Mouse (Mus musculus): ENCODE data around the gene Ankrd13d.
A peak's percentile ranks its signal among the peaks of the same experiment; 100 is the strongest.

Ankrd13d gene

DNA sequence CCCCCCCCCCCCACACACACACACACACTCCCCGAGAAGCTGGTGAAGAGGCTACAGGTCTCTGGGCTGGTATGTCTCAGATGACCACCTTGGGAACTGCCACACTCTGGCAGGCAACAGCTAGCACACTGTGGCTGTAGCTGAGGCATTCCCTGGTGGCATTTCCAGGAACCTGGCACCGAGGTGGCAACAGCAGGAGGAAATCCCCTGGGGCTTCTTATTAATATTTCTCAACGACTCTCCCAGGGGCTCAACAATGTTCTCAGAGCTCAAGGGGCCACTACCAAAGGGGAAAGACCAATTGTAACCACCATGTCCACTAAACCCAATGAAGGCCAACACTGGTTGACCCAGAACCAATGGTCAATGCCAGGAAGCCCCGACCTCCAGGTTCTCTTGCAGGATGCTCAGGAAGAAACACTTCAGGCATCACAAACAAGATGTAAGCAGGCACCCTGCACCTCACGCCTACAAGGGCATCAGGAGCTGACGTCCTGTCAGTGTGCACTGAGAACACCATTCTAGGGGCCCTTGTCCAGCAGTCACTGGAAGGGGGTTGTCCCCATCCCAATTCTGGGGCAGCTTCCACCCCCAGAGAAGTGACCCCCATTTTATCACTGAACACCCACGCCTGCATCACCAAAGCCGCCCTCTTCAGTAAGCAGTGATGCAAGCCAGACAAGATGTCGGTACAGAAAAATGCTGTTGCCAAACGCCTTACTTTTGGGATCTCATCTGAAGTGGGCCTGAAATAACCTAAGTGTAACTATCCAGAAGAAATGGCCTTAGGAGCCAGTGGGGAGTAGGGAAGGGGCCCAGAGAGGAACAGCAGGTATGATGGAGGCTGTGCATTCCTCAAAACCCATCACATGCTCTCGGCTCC lies 18.2 kb upstream of the Ankrd13d start:
- no peak for DNase-seq

DNA sequence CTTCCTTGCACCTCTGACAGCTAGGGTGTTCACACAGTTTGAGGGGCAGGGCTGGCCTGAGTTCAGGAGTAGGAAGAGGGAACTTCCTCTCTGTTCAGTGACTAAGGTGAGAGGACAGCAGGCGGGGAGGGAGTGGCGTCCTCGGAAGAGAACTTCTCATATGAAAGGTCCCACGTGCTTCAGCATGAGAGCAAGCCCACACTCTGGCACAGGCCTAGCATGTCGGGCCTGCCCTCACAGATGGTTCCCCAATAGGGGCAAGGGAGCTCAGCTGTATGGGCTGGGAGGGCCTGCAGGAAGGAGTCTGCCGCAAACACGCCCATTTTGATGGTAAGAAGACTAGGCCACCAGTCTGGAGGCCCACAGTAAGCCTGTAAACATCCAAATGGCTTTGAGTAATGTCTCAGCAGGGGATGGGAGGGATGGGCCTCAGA lies 17.4 kb upstream of the Ankrd13d start:
- DNase-seq = no peak

DNA sequence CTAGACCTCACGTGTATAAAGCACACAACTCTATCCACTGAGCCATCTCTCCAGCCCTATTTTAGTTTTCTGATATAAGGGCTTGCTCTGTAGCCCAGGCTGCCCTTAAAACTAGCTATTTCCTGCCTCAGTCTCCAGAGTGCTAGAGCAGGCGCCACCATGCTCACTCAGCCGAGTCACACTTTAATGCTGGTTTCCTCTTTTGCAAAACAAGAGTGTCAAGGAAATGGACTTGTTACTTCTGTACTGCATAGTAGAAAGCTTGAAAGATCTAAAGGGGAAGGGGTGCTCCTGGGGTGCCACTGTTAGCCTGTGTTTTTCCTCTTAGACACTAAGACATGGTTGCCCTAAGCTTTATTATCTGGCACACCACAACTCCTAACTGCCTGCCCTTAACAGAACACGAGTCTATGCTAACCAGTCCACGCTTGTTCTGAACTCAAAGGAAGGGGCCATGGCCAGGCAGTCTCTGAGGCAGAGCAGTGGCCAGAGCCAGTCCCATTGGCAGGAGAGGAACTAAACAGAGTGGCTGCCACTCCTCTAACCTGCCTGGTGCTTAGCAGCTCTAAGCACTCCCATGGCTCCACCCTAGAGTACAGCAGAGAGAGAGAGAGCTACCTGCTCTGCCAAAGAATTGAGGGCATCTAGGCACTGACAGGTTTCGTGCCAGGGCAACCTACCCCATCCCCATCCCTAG lies 16.8 kb upstream of the Ankrd13d start:
- no peak for DNase-seq

DNA sequence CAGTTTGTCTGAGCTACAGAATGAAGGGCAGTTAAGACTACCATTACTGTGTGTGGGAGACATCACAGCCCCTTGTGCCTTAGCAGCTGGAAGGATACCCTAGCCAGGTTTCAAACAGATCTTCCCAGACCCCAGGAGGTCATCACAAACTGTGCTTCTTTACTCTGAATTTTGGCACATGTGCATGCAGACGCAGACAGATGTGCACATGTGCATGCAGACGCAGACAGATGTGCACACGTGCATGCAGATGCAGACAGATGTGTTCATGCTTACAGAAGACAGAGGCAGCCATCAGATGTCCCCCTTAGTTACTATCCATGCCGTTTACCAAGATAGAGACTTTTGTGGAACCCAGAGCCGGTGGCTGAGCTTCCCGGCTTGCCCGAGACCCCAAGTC lies 16.2 kb upstream of the Ankrd13d start:
- DNase-seq = no peak

DNA sequence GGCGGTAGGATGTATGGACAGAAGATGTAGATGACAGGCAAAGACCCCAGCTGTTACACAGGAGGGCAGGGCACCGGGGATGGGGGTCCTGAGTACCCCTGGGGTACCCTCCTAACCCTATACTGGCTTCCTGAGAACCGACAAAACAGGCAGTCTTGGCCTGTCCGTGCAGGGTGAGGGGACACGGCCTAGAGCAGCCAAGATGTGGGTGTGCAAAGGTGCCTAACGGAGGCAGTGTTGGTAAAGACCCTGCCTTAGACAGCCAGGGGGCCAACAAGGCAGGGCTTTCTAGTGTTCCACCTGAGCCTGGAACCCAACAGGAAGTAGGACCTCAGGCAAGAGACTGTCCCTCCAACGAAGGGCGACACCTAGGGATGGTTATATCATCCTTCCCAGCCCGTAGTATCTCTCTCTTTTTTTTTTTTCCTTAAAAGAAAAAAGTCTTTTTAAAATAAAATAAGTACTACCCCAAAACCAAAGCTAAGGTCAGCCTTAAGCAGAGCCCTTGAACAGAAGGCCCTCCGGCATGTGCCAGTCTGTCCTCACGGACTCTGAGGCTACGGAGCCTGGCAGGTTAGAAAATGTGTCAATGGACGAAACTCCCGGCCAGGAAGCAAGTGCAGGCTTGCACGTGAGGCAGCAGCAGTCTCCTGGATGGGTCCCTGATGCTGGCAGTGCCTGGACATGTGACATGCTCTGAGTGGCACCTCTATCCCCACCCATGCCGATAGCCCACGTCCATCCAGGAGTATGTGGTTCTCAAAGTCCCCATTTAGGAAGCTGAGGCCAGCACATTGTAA lies 15.6 kb upstream of the Ankrd13d start:
- DNase-seq = no peak

DNA sequence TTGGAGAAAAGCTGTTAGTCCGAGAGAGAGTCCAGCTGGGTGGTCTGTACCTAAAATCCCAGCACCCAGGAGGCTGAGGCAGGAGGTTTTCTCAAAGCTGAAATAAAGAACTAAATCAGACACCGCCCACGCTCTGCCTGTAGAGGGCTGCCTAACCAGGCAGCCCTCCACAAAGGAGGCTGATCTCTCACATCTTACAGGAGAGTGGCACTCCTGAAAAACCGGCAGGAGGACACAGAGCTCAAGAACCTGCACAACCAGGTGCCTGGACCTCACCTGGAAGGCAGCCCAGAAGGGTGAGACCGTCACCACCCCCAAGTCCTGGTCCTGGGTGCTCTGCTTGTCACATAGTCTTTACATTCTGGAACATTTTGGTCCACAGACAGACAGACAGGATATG lies 14.9 kb upstream of the Ankrd13d start:
- DNase-seq = no peak

DNA sequence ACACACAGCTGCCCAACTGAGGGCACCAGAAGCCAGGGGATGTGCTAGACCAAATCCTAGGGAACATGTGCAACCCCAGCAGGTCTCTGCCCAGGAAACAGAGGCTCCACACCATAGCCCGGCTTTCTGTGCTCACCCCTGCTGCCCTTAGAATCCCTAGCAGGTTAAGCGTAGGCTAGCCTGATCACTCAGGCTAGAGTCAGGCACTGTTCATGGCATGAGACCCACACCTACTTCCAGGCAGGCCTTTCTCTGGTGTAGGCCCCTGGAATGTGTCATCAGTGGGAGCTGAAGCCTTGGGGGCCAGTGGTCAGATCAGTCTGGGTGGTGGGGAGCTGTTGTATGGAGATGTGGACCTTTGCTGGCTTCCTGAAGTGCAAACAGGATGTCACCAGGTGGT lies 13.7 kb upstream of the Ankrd13d start:
- DNase-seq = no peak

DNA sequence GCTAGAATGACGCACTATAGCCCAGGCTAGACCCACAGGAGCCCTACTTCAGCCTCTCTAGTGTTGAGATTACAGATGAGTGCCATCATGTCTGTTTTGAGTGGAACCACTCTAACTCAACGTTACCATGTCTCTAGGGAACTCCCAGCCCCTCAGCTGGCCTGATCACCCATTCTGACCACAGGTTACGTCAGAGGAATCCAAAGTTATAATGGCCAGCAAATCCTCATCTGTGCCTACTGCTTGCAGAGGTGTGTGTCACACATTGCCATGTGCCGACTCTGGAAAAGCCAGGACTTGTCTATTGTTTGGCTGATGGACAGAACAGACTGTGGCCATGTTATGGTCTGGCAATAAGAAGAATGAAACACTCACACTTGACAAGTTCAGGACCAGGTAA lies 12.5 kb upstream of the Ankrd13d start:
- no peak for DNase-seq

DNA sequence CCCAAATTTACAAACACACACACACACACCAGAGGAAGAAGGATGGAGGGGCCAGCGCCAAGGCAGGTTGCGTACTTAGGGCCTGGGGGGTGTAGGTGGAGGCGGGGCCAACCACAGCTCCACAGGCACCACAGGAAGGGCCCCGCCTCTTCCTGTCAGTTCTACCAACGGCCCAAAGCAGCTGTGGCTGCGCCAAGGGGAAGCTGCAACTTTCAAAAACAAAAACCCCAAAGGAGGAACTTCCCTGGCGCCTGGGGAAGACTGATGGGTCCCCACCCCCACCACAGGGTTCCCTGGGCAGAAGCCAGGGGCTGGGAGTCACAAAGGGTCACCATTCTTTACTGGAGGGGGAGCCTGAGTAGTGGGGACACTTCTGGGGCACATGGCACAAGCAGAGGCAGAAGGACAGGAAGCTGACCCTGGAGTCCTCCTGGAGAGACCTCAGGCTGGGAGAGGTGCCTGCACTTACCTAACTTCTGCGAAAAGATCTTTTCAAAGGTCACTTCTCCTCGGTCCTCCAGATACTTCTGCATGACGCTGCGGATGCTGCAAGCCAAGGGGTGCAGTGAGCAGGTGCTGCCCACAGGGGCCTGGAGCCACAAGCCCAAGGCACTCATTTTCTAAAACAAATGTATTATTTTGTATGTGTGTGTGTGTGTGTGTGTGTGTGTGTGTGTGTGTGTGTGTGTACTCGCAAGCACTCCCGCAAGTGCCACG lies 11.6 kb upstream of the Ankrd13d start:
- DNase-seq = no peak

DNA sequence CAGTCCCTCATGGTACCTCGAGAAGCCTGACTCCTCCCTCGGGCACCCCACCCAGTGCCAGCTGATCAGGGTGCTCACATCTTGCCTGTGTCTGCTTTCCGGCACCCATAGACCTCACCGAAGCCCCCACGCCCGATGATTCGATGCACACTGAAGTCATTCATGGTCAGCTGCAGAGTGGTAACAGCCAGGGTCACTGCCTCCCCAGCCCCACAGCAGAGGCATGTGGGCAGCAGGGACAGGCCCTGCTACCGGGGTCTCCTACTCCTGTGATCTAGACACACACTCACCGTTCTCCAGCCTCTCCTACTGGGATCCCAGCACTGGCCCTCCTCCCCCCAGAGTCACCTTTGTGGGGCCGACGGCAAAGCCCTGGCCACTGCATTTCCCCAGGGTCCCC lies 8.2 kb upstream of the Ankrd13d start:
- DNase-seq = no peak

DNA sequence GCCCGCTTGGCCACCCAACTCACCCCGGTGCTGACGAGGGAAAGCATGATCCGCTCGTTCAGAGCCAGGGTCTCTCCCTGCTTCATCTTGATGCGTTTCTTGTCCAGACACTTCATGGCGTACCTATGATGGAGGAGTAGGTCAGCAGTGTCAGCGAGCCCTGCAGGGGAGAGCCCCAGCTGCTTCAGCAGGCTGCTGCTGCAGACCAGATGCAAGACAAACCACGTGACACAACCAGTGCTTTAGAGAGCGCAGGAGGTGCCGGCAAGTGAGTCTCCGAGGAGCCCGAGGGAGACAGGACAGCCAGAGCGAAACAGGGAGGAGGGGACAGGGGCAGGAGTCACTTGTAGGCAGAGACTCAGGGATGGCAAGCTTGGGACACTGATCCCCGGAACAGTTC lies 7.8 kb upstream of the Ankrd13d start:
- DNase-seq = no peak

DNA sequence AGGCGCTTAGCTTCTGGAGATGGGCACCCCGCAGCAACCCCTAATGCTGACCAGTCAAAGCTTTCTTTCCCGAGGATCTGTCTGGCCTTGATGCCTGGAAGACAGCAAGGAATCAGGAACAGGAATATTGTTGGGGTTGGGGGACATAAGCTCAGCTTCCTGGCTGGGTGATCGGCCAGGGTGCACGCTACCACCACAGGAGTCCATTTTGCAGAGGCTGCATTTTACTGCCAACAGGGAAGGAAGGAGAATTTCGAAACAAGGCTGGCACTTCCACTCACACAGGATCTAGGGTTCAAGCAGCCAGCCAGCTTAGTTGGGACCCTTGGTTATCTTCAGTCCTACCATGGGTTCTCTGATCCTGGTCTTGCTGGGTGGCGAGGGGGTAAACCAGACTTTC lies 716 bp upstream of the Ankrd13d start:
- no peak for DNase-seq

DNA sequence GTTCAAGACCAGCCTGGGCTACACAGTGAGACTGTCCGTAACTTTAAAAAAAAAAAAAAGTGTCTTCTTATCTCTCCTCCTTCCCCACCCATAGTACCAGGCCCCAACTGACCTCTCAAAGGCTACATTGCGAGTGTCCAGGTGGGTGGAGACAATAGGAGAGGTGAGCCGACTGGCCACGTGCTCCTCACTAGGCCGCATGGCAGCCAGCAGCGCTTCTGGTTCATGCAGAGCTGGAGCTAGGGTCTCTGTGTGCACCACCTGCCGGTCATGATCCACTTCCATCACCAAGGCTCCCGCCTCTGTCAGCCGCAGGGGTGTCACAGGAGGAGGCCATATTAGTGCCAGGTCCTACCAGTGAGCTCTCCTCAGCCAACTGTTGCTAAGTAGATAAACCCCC lies 2.5 kb downstream of the Ankrd13d start:
- no peak for DNase-seq

DNA sequence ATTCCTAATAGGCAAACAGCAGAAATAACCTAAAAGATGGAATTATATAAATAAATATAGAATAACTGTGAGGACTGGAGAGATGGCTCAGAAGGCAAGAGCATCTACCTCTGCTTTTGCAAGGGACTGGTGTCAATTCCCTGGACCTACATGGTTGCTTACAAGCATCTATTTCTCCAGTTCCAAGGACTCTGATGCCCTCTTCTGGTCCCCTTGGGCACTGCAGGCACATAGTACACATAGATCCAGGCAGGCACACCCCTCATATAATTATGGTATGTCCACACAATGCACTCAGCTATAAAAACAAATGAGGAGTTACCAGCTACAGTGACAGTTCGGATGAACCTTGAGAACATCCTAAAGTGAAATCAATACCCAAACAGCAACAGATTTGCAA lies 3.5 kb downstream of the Ankrd13d start:
- no peak for DNase-seq

DNA sequence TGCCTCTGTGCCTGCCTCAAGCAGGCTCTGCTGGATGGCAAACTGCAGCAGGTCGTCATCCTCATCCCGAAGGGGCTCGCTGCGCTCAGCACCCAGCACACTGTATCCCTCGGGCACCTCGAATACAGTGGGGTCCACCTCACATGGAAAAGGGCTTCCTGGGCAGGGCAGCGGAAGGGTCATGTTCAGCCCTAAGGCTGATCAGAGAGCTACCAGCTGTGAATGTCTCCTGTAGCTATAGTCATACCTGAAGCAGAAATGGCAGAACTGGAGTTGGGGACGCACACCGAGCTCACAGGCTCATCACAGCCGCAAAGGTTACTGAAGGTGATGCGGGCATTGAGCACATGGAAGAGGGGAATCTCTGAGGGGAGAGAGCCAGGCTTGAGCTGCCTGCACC lies 12.0 kb downstream of the Ankrd13d start:
- DNase-seq = no peak

DNA sequence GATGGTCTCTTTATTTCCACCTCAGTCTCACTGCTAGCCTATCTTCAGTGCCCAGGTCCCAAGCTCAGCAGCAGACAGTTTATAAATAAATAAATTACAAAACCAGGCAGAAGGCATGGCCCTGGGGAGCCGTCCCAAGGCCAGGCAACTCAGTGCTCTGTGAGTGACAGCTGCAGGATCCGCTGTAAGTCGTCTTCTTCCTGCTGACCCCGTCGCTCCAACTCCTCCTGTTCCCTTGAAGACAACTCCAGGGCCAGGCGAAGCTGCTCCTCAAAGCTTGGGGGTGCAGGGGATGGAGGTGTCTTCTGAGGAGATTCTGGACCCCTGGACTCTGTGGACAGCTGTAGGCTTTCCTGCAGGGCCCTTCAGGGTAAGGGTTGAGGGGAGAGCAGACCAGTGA lies 12.8 kb downstream of the Ankrd13d start:
- peak; percentile 24 for DNase-seq

DNA sequence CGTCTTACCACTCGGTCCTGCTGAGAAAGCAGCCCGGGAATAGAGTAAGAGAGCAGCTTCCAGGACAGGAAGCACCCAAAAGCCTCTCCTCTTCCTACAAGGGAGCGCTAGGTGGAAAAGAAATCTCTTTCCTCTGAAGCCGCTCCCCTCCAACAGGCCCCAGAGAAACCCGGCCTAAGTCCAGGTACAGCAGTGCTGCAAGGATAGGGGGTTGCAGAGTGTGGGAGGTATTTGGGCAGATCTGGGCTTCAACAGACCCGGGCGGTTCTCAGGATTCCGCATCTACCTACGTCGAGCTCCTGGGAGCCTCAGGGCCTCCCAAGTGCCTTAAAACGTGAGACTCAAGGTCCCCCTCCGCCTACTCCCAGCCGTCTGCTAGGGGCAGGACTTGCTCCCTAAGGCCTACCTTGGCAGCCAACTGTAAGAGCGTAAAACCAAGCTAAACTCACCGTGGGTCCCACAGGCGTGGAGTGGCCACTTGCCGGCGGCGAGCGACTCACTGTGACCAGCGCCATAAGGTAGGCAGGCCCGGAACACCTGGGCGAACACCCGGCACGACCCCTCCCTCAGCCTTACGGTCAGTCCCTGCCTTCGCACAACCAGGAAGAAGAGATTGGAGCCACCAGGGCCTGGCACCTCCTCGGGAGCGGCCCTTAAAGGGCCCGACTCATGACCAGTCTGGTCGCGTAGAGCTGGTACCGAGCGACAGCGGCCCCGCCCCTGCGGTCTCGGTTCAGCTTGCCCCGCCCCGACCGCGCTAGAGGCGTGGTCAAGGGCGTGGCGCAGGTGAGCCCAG lies 14.2 kb downstream of the Ankrd13d start, which contains the start of gene Ssh3:
TSS of gene Ssh3 (minus strand) at position 615 of the 796 bp plus-strand sequence.
- peak; percentile 80 for DNase-seq

DNA sequence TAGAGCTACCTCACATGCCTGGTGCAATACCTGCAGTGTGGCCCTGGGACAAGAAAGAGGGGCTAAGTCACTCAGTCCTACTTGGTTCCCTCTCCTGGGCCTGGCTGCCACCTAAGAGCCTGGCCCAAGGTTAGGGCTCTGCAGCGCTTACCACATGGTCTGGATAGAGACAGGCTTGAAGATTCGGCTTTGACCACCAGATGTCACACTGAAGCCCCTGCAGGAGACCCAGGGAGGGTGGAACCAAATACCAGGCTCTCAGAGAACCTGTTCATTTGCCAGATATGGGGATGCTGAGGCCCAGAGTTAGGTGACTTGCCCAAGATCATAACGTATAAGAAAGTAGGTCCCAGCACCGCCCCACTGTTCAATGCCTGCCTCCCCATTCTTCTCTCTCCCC lies 17.0 kb downstream of the Ankrd13d start:
- no peak for DNase-seq

DNA sequence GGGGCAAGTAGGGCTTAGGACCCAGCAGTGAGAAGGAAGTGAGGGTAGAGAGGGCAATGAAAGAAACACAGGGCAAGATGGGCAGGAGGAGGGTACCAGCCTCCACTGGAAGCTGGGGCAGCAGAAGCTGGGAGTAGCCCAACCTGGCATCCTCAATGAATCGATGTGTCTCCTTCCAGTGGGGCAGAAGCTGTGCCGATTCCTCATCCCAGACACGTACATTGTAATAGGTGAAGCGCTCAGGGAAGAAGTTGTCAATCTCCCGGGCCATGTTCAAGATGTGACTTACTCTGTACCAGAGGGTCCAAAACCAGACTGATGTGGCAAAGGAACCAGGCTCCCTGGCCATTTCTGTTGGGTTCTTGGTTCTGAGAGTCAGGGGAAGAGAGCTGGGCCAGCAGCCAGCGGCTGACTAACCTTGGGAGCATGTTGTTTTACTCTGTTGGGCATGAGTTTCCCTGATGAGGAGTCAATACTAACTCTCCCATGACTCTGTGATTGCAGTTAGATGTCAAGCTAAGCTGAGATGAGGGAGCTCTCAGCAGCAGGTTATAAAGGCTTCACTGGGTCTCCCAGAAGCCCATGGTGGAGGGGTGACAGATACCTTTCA lies 18.7 kb downstream of the Ankrd13d start:
- no peak for DNase-seq

DNA sequence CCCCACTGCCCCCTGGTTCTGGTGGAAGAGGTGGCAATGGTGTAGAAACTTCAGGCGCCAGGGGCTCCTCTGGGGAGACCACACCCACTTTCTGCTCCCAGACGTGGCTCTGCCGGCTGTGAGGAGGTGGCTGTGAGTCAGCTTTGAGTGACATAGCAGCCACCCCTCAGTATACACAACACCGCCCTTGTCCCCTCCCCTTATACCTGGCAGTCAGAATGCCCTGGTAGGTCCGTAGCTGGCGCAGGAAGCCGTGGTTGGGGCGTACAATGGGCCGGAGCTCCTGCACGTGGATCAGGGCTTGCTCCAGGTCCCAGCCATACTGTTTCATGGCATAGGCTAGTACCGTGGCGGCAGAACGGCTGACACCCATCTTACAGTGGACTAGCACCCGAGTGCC lies 19.2 kb downstream of the Ankrd13d start:
- no peak for DNase-seq

DNA sequence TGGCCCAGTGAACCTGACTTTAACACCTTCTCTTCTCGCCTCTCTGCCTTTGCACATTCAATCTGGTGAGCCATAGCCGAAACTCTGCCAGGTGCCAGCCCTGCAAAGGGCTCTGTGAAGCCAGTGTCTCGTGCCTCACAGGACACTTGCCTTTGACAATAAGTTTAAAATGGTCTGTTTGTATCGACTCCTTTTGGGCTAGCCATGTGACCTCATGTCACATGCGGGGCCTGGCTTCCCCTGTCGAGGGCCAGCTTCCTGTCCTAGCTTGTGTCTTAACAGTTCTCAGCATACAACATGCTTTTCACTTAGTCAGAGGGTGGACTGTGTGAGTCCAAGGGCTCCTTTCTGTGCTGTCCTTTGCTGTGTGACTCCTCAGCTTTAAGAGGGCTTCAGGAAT lies 20.2 kb downstream of the Ankrd13d start:
- DNase-seq = no peak
